Mouse (Mus musculus): ENCODE data around the gene Ralgapb. TPM values are rescaled to one million over a fixed set of nuclear protein-coding genes. Genes with fewer than 3 reads are reported as not detected.

Gene Ralgapb
- polyA plus RNA-seq, 1 experiment = 57.7 TPM

DNA sequence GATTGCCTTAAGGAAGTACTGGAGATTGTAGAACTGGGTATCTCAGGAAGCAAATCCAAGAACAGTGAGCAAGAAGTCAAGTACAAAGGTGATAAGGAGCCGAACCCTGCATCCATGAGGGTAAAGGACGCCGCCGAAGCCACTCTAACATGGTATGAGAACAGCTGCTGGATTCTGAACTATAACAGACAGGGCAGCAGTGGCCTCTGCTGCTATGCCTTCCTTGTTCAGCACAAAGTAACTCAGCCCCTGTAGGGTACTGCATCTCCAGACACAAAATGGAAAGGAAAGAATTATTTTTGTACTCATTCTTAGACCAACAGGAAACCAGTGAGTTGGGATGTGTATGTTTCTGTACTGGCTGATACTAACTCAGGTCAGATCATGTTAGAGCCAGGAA, 46.8 kb downstream of the Ralgapb start:
- no peak overlapping the region for H3K9ac ChIP-seq (ENCODE audit: low read depth, poor library complexity, severe bottlenecking)
- H3K4me3 ChIP-seq (ENCODE audit: low read depth, low read length) = no peak overlapping the region
- TF ChIP-seq EP300 (IDR thresholded peaks at IDR 0.05; ENCODE audit: insufficient read depth, low read depth, low read length) = no peak
- no peak for TF ChIP-seq POLR2A (IDR thresholded peaks at IDR 0.05; ENCODE audit: insufficient read depth, low read length)
- TF ChIP-seq CTCF (IDR thresholded peaks at IDR 0.05; ENCODE audit: low read depth, low read length) = no peak
- no peaks in the 10 kb centered on the region for H3K27me3 ChIP-seq (ENCODE audit: control insufficient read depth, insufficient read depth, low read length, poor library complexity, severe bottlenecking)
- H3K4me1 ChIP-seq (ENCODE audit: control insufficient read depth, insufficient read depth, low read length) = no peaks in the 10 kb centered on the region
- H3K9me3 ChIP-seq (replicated peaks; ENCODE audit: control insufficient read depth, insufficient read depth, low read length, poor library complexity, severe bottlenecking) = no peaks in the 10 kb centered on the region
- H3K27ac ChIP-seq (ENCODE audit: insufficient read depth, low read length) = no peak overlapping the region
- H3K36me3 ChIP-seq (ENCODE audit: control insufficient read depth, insufficient read depth, low read length, poor library complexity, severe bottlenecking) = peaks cover 15% of the 10 kb centered on the region

- Histone ChIP-seq H3K4me3 (ENCODE audit: low read depth, low read length) (no peak overlapping the region), H3K4me1 (ENCODE audit: control insufficient read depth, insufficient read depth, low read length) (no peaks in the 10 kb centered on the region), H3K27ac (ENCODE audit: insufficient read depth, low read length) (no peak overlapping the region), H3K9me3 (replicated peaks; ENCODE audit: control insufficient read depth, insufficient read depth, low read length, poor library complexity, severe bottlenecking) (no peaks in the 10 kb centered on the region), H3K27me3 (ENCODE audit: control insufficient read depth, insufficient read depth, low read length, poor library complexity, severe bottlenecking) (no peaks in the 10 kb centered on the region), H3K36me3 (ENCODE audit: control insufficient read depth, insufficient read depth, low read length, poor library complexity, severe bottlenecking) (peaks cover 21% of the 10 kb centered on the region), H3K9ac (ENCODE audit: low read depth, poor library complexity, severe bottlenecking) (no peak overlapping the region)
- no peak for TF ChIP-seq POLR2A (IDR thresholded peaks at IDR 0.05; ENCODE audit: insufficient read depth, low read length)
- no peak for TF ChIP-seq CTCF (IDR thresholded peaks at IDR 0.05; ENCODE audit: low read depth, low read length)
- no peak for TF ChIP-seq EP300 (IDR thresholded peaks at IDR 0.05; ENCODE audit: insufficient read depth, low read depth, low read length)
These were observed 48.0 kb downstream of the Ralgapb start for GRCm38 (mm10) chr2:158457610-158458009.

GRCm38 (mm10) chr2:158462450-158462849, 52.8 kb downstream of the Ralgapb start:
- Histone ChIP-seq H3K27me3 (ENCODE audit: control insufficient read depth, insufficient read depth, low read length, poor library complexity, severe bottlenecking) (no peaks in the 10 kb centered on the region), H3K9me3 (replicated peaks; ENCODE audit: control insufficient read depth, insufficient read depth, low read length, poor library complexity, severe bottlenecking) (no peaks in the 10 kb centered on the region), H3K4me3 (ENCODE audit: low read depth, low read length) (no peak overlapping the region), H3K9ac (ENCODE audit: low read depth, poor library complexity, severe bottlenecking) (no peak overlapping the region), H3K4me1 (ENCODE audit: control insufficient read depth, insufficient read depth, low read length) (no peaks in the 10 kb centered on the region), H3K27ac (ENCODE audit: insufficient read depth, low read length) (no peak overlapping the region), H3K36me3 (ENCODE audit: control insufficient read depth, insufficient read depth, low read length, poor library complexity, severe bottlenecking) (peaks cover 17% of the 10 kb centered on the region)
- TF ChIP-seq CTCF (IDR thresholded peaks at IDR 0.05; ENCODE audit: low read depth, low read length) (no peak), POLR2A (IDR thresholded peaks at IDR 0.05; ENCODE audit: insufficient read depth, low read length) (no peak), EP300 (IDR thresholded peaks at IDR 0.05; ENCODE audit: insufficient read depth, low read depth, low read length) (no peak)

- peaks cover 8% of the 10 kb centered on the region for H3K36me3 ChIP-seq (ENCODE audit: control insufficient read depth, insufficient read depth, low read length, poor library complexity, severe bottlenecking)
- no peaks in the 10 kb centered on the region for H3K9me3 ChIP-seq (replicated peaks; ENCODE audit: control insufficient read depth, insufficient read depth, low read length, poor library complexity, severe bottlenecking)
- TF ChIP-seq EP300 (IDR thresholded peaks at IDR 0.05; ENCODE audit: insufficient read depth, low read depth, low read length) (no peak), POLR2A (IDR thresholded peaks at IDR 0.05; ENCODE audit: insufficient read depth, low read length) (no peak), CTCF (IDR thresholded peaks at IDR 0.05; ENCODE audit: low read depth, low read length) (no peak)
- H3K9ac ChIP-seq (ENCODE audit: low read depth, poor library complexity, severe bottlenecking) = no peak overlapping the region
- H3K27me3 ChIP-seq (ENCODE audit: control insufficient read depth, insufficient read depth, low read length, poor library complexity, severe bottlenecking) = no peaks in the 10 kb centered on the region
- H3K4me1 ChIP-seq (ENCODE audit: control insufficient read depth, insufficient read depth, low read length) = no peaks in the 10 kb centered on the region
- H3K27ac ChIP-seq (ENCODE audit: insufficient read depth, low read length) = no peak overlapping the region
- no peak overlapping the region for H3K4me3 ChIP-seq (ENCODE audit: low read depth, low read length)
These were observed 64.5 kb downstream of the Ralgapb start for GRCm38 (mm10) chr2:158474159-158474558.

DNA sequence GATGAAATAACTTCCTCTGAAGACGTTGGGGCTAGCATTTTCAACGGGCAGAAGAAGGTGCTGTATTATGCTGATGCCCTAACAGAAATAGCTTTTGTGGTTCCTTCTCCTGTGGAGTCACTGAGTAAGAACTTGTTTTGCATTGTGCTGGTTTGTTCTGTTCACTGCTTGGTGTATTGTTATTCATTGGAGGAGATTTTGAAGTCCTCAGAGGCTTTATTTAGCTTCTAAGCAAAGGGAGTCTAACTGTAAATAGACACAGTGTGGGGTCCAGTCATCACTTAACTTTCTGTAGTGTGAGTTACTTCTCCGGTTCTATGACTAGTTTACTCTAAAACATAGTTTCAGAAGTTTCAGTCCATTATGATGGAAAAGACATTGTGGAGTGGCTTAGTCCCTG, 68.0 kb downstream of the Ralgapb start:
- no peak overlapping the region for H3K4me3 ChIP-seq (ENCODE audit: low read depth, low read length)
- H3K9ac ChIP-seq (ENCODE audit: low read depth, poor library complexity, severe bottlenecking) = no peak overlapping the region
- TF ChIP-seq POLR2A (IDR thresholded peaks at IDR 0.05; ENCODE audit: insufficient read depth, low read length) = no peak
- no peak for TF ChIP-seq EP300 (IDR thresholded peaks at IDR 0.05; ENCODE audit: insufficient read depth, low read depth, low read length)
- TF ChIP-seq CTCF (IDR thresholded peaks at IDR 0.05; ENCODE audit: low read depth, low read length) = no peak
- H3K27ac ChIP-seq (ENCODE audit: insufficient read depth, low read length) = no peak overlapping the region
- no peaks in the 10 kb centered on the region for H3K9me3 ChIP-seq (replicated peaks; ENCODE audit: control insufficient read depth, insufficient read depth, low read length, poor library complexity, severe bottlenecking)
- H3K4me1 ChIP-seq (ENCODE audit: control insufficient read depth, insufficient read depth, low read length) = no peaks in the 10 kb centered on the region
- H3K36me3 ChIP-seq (ENCODE audit: control insufficient read depth, insufficient read depth, low read length, poor library complexity, severe bottlenecking) = peaks cover 13% of the 10 kb centered on the region
- H3K27me3 ChIP-seq (ENCODE audit: control insufficient read depth, insufficient read depth, low read length, poor library complexity, severe bottlenecking) = no peaks in the 10 kb centered on the region

- no peak overlapping the region for H3K27ac ChIP-seq (ENCODE audit: insufficient read depth, low read length)
- H3K4me1 ChIP-seq (ENCODE audit: control insufficient read depth, insufficient read depth, low read length) = no peaks in the 10 kb centered on the region
- TF ChIP-seq POLR2A (IDR thresholded peaks at IDR 0.05; ENCODE audit: insufficient read depth, low read length) (no peak), EP300 (IDR thresholded peaks at IDR 0.05; ENCODE audit: insufficient read depth, low read depth, low read length) (no peak), CTCF (IDR thresholded peaks at IDR 0.05; ENCODE audit: low read depth, low read length) (no peak)
- peaks cover 11% of the 10 kb centered on the region for H3K36me3 ChIP-seq (ENCODE audit: control insufficient read depth, insufficient read depth, low read length, poor library complexity, severe bottlenecking)
- no peaks in the 10 kb centered on the region for H3K27me3 ChIP-seq (ENCODE audit: control insufficient read depth, insufficient read depth, low read length, poor library complexity, severe bottlenecking)
- H3K4me3 ChIP-seq (ENCODE audit: low read depth, low read length) = no peak overlapping the region
- H3K9ac ChIP-seq (ENCODE audit: low read depth, poor library complexity, severe bottlenecking) = no peak overlapping the region
- no peaks in the 10 kb centered on the region for H3K9me3 ChIP-seq (replicated peaks; ENCODE audit: control insufficient read depth, insufficient read depth, low read length, poor library complexity, severe bottlenecking)
These were observed 88.8 kb downstream of the Ralgapb start for GRCm38 (mm10) chr2:158498457-158498856.
